16 mouse cellular contexts compared by ENCODE assay signal in the genomic region with DNA sequence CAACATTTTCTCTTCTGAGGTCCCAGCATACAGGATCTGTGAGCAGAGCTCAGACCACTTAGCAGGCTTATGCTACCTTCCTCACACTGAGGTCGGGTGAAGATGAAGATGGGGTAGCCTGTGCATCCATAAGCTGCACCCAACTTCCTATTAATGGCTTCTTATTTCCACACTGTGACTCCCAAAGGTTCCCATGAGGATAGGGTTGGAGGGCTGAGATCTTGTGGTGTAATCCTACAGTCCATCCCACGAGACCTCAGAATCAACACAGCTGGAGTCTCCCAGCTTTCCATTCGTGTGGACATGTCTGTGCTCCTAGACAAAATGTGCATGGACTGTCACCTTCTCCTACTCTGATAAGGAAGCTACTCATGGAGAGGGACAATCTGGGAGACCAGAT.
"Had no signal": no experiment of that assay in that cellular context is flagged by ENCODE, and none has a peak within 500 bp of the region (broad histone marks: within the 10 kb centered on the region; RNA-seq: fewer than 3 reads in every experiment).

No protein-coding gene starts in this region.

- DNase-seq: kidney, postnatal 14 days; kidney, postnatal 4 days; layer of hippocampus, adult 9-11 months; liver; lung, adult 18-20 months; lung, postnatal 10 days; lung, postnatal 4 days; midbrain, embryonic 14.5 days; thymus, adult 18-20 months; thymus, postnatal 36 days had no signal

- H3K4me3 ChIP-seq: limb, embryonic 10.5 days; limb, embryonic 13.5 days; liver, embryonic 12.5 days; liver, embryonic 15.5 days; lung, embryonic 15.5 days had no signal

- H3K9ac ChIP-seq: limb, embryonic 13.5 days; liver, embryonic 12.5 days; liver, embryonic 15.5 days; lung, embryonic 15.5 days had no signal

- H3K27ac ChIP-seq: limb, embryonic 10.5 days; limb, embryonic 13.5 days; liver, embryonic 12.5 days; liver, embryonic 15.5 days had no signal

- H3K4me1 ChIP-seq: limb, embryonic 10.5 days; liver, embryonic 15.5 days had no signal

- ATAC-seq: liver, embryonic 12.5 days had no signal

- H3K27me3 ChIP-seq: limb, embryonic 13.5 days; liver, embryonic 12.5 days; liver, embryonic 15.5 days; lung, embryonic 15.5 days had no signal

- H3K9me3 ChIP-seq: limb, embryonic 10.5 days; limb, embryonic 13.5 days; liver, embryonic 12.5 days; liver, embryonic 15.5 days; lung, embryonic 15.5 days had no signal

- H3K36me3 ChIP-seq: limb, embryonic 10.5 days; limb, embryonic 13.5 days; liver, embryonic 12.5 days; liver, embryonic 15.5 days; lung, embryonic 15.5 days had no signal

- H3K4me2 ChIP-seq: limb, embryonic 13.5 days; liver, embryonic 12.5 days; liver, embryonic 15.5 days; lung, embryonic 15.5 days; midbrain, embryonic 11.5 days had no signal
